Mouse (Mus musculus) embryonic facial prominence, embryonic 15.5 days (tissue): ENCODE measurements around the gene Hist1h2bj. TPM values are rescaled to one million over a fixed set of nuclear protein-coding genes. Genes with fewer than 3 reads are reported as not detected.
"Not testable (repeated sequence)": the region's sequence is repeated elsewhere in the genome, so short reads cannot be mapped to it uniquely, and the experiment has no call there.

Experiments
- ATAC-seq: fragments of 200-750 bp; cut with Nextera tagmentation; 2 replicates; pipeline ENCODE4 v1.8.0; 2017; ENCODE audit warnings: low read depth, moderate TSS enrichment; ENCODE audit not compliant: insufficient number of reproducible peaks, low FRiP score, low TSS enrichment
- H3K27ac ChIP-seq: fragments of 300-500 bp; sonication (generic); replicated peaks from 2 replicates; pipeline ENCODE4 v1.5.1; 2015; ENCODE audit warnings: mild to moderate bottlenecking, inconsistent platforms
- H3K27me3 ChIP-seq: fragments of 300-500 bp; sonication (generic); 2 replicates; pipeline ENCODE4 v1.6.1; 2015; ENCODE audit warnings: inconsistent platforms
- H3K36me3 ChIP-seq: fragments of 300-500 bp; sonication (generic); 2 replicates; pipeline ENCODE4 v1.6.1; 2015; ENCODE audit warnings: mild to moderate bottlenecking, inconsistent platforms
- H3K4me1 ChIP-seq: fragments of 300-500 bp; sonication (generic); 2 replicates; pipeline ENCODE4 v1.6.1; 2015; ENCODE audit warnings: inconsistent platforms
- H3K4me2 ChIP-seq: fragments of 300-500 bp; sonication (generic); replicated peaks from 2 replicates; pipeline ENCODE4 v1.6.1; 2015; ENCODE audit warnings: mild to moderate bottlenecking, inconsistent platforms
- H3K4me3 ChIP-seq: fragments of 300-500 bp; sonication (generic); replicated peaks from 2 replicates; pipeline ENCODE4 v1.5.1; 2015; ENCODE audit warnings: mild to moderate bottlenecking, inconsistent platforms
- H3K9ac ChIP-seq: fragments of 300-500 bp; sonication (generic); 2 replicates; pipeline ENCODE4 v1.6.1; 2015; ENCODE audit warnings: inconsistent platforms
- H3K9me3 ChIP-seq: fragments of 300-500 bp; sonication (generic); replicated peaks from 2 replicates; pipeline ENCODE4 v1.6.1; 2016; ENCODE audit warnings: inconsistent platforms
- WGBS: fragments of 180-500 bp; shearing (Covaris S2); methylation state at CpG from one replicate; pipeline ENCODE4 v1.1.7; 2015; 5-methylcytosine and 5-hydroxymethylcytosine counted together
- polyA plus RNA-seq: library from polyadenylated mRNA; unstranded; fragments of >200 nt; fragmentation: Nextera tagmentation; extraction: Ambion mirVana; gene quantifications from 2 replicates; pipeline ENCODE4 v1.2.1, GENCODE M21; 2015

The Hist1h2bj gene
- polyA plus RNA-seq, 1 experiment from 2014 or later, result 5.7 TPM

DNA sequence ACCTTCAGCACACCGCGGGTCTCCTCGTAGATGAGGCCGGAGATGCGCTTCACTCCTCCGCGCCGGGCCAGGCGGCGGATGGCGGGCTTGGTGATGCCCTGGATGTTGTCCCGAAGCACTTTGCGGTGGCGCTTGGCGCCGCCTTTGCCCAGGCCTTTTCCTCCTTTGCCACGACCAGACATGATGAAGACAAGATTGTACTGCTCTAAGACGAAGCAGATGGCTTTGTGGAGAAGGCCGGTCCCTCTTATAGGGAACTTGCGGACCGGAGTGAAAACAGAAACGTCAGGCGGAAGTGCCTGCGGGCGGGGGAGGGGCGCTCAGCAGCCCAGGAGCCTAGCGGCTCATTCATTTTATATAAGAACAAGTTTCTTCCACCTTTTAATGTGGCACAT, 1.9 kb upstream of the Hist1h2bj start, which contains the start of gene Hist1h4i:
TSS of gene Hist1h4i (minus strand) at position 221 of the 395 bp plus-strand sequence.
- WGBS, result 0% methylated on average over 25 of the region's 27 CpGs
- H3K27me3 ChIP-seq, H3K9me3 ChIP-seq, H3K36me3 ChIP-seq: not testable (repeated sequence)
- H3K4me2 ChIP-seq, result peak within 1 kb of the TSS; percentile 60
- peak within 1 kb of the TSS; percentile 94 for H3K27ac ChIP-seq
- H3K4me3 ChIP-seq, result peak within 1 kb of the TSS; percentile 48
- peaks cover 26% of the 10 kb centered on the region for H3K4me1 ChIP-seq
- peak; percentile 72 for ATAC-seq
- peak within 1 kb of the TSS; percentile 54 for H3K9ac ChIP-seq

GRCm38 (mm10) chr13:22041651-22042567, 1.1 kb upstream of the Hist1h2bj start:
- no peaks in the 10 kb centered on the region for H3K9me3 ChIP-seq
- H3K27ac ChIP-seq, result peak overlapping the region; percentile 94
- H3K4me1 ChIP-seq, result peaks cover 19% of the 10 kb centered on the region
- peak overlapping the region; percentile 60 for H3K4me2 ChIP-seq
- H3K36me3 ChIP-seq, result no peaks in the 10 kb centered on the region
- H3K9ac ChIP-seq, result peak overlapping the region; percentile 31; the same call in 1 of the 2 replicates
- ATAC-seq, result no peak
- H3K27me3 ChIP-seq, result no peaks in the 10 kb centered on the region
- 2% methylated on average over 13 of the region's 13 CpGs for WGBS
- H3K4me3 ChIP-seq, result peak overlapping the region; percentile 38

DNA sequence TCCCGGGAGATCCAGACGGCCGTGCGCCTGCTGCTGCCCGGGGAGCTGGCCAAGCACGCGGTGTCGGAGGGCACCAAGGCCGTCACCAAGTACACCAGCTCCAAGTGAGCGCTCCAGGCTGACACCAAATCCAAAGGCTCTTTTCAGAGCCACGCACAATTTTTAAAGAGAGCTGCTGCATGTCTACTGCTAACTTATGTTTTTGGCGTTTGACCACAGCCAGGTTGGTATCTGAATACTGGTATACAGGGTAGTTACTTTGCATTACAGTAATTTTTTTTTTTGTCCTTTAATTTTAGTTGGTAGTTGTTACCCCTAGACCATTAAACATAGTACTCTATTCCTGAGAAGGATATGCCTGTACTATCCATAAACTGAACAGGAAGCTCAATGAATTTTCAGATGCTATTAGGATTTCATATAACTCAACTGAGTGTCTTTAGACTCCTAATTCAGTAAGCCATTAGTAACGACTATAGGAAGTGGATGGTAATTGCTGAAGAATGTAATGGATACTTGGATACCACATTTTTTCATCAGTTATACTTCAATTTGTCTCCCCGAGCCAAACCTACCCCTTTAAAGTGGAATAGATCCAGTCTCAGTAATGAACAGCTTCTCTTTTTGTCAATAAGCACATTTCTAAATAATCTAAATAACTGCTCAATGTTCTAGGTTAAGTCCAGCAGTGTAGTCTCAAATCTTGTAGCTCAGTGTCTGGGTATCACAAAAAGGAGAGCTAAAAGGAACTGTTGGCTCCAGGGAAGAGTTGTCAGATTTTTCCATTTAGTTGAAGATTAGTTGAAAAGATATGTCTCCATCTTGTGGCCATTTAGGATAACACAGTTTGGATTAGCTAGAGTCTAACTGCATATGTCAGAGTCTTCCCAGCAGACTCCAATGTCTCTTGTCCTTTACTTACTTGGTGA, 753 bp downstream of the Hist1h2bj start:
- no peak for ATAC-seq
- Histone ChIP-seq H3K9me3 (no peaks in the 10 kb centered on the region), H3K4me1 (peaks cover 19% of the 10 kb centered on the region), H3K36me3 (no peaks in the 10 kb centered on the region), H3K4me2 (peak overlapping the region; percentile 60), H3K27ac (peak overlapping the region; percentile 87), H3K27me3 (no peaks in the 10 kb centered on the region), H3K9ac (0 out of 2 replicates have a peak overlapping the region, but pooled peaks have one; percentile 9), H3K4me3 (peak overlapping the region; percentile 39)
- under 1% methylated on average over 12 of the region's 14 CpGs for WGBS

- no peak overlapping the region for H3K4me3 ChIP-seq
Measured at GRCm38 (mm10) chr13:22044432-22045155, 1.6 kb downstream of the Hist1h2bj start.

DNA sequence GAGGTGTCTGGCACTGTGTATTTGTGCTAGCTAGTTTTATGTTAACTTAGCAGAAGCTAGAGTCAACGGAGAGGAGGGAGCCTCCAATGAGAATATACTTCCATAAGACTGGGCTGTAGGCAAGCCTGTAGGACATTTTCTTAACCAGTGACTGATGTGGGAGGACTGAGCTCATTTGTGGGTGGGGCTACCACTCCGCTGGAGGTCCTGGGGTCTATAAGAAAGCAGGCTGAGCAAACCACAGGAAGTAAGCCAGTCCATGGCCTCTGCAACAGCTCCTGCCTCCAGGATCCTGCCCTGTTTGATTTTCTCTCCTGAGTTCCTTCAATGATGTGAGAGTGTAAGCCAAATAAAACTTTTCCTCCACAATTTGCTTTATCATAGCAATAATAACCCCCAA, 2.3 kb downstream of the Hist1h2bj start:
- H3K36me3 ChIP-seq, result no peaks in the 10 kb centered on the region
- WGBS, result 60% methylated on average over 2 of the region's 2 CpGs
- no peaks in the 10 kb centered on the region for H3K27me3 ChIP-seq
- no peaks in the 10 kb centered on the region for H3K9me3 ChIP-seq
- no peak overlapping the region for H3K27ac ChIP-seq
- H3K4me2 ChIP-seq, result no peak overlapping the region
- no peak for ATAC-seq
- H3K9ac ChIP-seq, result no peak overlapping the region
- H3K4me3 ChIP-seq, result no peak overlapping the region
- H3K4me1 ChIP-seq, result peaks cover 16% of the 10 kb centered on the region

More at GRCm38 (mm10) chr13:22044432-22045155, 1.6 kb downstream of the Hist1h2bj start:
- no peaks in the 10 kb centered on the region for H3K36me3 ChIP-seq
- peak overlapping the region; percentile 60; the same call in 1 of the 2 replicates for H3K4me2 ChIP-seq
- H3K27ac ChIP-seq, result no peak overlapping the region
- H3K9ac ChIP-seq, result no peak overlapping the region
- WGBS, result 76% methylated on average over 6 of the region's 6 CpGs
- no peak for ATAC-seq
- H3K27me3 ChIP-seq, result no peaks in the 10 kb centered on the region
- H3K9me3 ChIP-seq, result no peaks in the 10 kb centered on the region
- peaks cover 19% of the 10 kb centered on the region for H3K4me1 ChIP-seq

DNA sequence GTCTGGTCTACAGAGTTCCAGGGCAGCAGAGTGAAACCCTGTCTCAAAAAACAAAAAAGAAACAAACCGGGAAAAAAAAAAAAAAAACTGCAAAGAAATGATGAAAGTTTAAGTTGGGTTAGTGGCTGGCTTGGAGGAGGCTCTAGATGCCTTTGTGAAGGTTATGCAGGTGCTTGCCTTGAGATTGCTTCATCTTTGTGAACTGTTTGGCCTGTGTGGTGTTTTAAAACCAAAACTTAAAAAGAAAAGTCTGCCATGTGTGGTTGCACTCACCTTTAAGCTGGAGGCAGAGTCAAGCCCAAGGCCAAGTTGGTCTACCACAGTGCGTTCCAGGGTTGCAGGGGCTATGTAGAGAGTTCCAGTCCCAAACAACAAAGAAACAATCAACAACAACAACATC, 6.0 kb downstream of the Hist1h2bj start:
- Histone ChIP-seq H3K4me3 (no peak overlapping the region), H3K27me3 (no peaks in the 10 kb centered on the region), H3K9me3 (no peaks in the 10 kb centered on the region), H3K27ac (no peak overlapping the region), H3K4me1 (peaks cover 6% of the 10 kb centered on the region; the same call in 1 of the 2 replicates), H3K36me3 (no peaks in the 10 kb centered on the region), H3K9ac (no peak overlapping the region), H3K4me2 (no peak overlapping the region)
- 71% methylated on average over 2 of the region's 2 CpGs for WGBS
- no peak for ATAC-seq

DNA sequence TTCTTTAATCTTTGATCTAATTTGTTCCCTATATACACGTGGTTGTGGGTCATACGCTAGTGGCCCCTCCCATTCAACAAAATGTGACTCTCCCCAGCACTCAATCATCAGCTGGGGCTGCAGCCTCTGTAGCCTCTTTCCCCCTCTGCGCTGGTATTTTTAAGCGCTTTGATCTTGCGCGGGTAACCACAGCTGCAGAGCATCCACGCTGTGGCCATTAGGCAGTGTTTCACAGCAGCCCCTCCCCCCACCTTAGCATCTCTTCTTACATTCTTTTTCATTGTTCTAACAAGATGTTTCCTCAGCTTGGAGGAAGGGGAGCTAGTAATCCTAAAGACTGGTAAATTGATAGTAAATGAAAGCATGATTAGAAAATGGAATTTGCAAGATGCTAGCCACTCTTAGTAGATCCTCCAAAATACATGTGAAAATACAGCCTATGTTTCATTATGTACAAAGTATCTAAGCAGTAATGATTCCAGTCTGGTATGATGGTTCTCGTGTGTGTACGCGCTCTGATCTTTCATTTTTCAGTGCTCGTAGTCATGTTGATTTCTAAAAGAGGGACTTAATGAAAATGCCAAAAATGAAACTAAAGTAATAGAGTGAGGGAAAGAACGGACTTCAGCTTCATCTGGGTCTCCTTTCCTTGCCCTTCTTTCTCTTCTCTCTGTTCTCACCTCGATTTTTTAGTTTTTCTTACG, 6.9 kb downstream of the Hist1h2bj start:
- under 1% methylated on average over 14 of the region's 14 CpGs for WGBS
- peaks cover 6% of the 10 kb centered on the region; the same call in 1 of the 2 replicates for H3K4me1 ChIP-seq
- no peak for ATAC-seq
- peak overlapping the region; percentile 67 for H3K4me2 ChIP-seq
- H3K4me3 ChIP-seq, result peak overlapping the region; percentile 57
- H3K36me3 ChIP-seq, result no peaks in the 10 kb centered on the region
- H3K9ac ChIP-seq, result no peak overlapping the region
- no peaks in the 10 kb centered on the region for H3K27me3 ChIP-seq
- H3K9me3 ChIP-seq, result no peaks in the 10 kb centered on the region
- H3K27ac ChIP-seq, result peak overlapping the region; percentile 92

GRCm38 (mm10) chr13:22050591-22051522, 7.8 kb downstream of the Hist1h2bj start:
- ATAC-seq, result peak; percentile 92
- Histone ChIP-seq H3K27me3 (no peaks in the 10 kb centered on the region), H3K9ac (peak overlapping the region; percentile 48), H3K36me3 (no peaks in the 10 kb centered on the region), H3K27ac (peak overlapping the region; percentile 92), H3K9me3 (no peaks in the 10 kb centered on the region), H3K4me2 (peak overlapping the region; percentile 67), H3K4me3 (peak overlapping the region; percentile 57), H3K4me1 (peaks cover 6% of the 10 kb centered on the region; the same call in 1 of the 2 replicates)
- under 1% methylated on average over 52 of the region's 52 CpGs for WGBS

- H3K9me3 ChIP-seq, result no peaks in the 10 kb centered on the region
- peaks cover 6% of the 10 kb centered on the region; the same call in 1 of the 2 replicates for H3K4me1 ChIP-seq
- peak overlapping the region; percentile 67 for H3K4me2 ChIP-seq
- 7% methylated on average over 5 of the region's 5 CpGs for WGBS
- H3K27me3 ChIP-seq, result no peaks in the 10 kb centered on the region
- peak overlapping the region; percentile 57 for H3K4me3 ChIP-seq
- H3K9ac ChIP-seq, result peak overlapping the region; percentile 48; the same call in 1 of the 2 replicates
- ATAC-seq, result no peak
- peak overlapping the region; percentile 92 for H3K27ac ChIP-seq
- no peaks in the 10 kb centered on the region for H3K36me3 ChIP-seq
Measured at GRCm38 (mm10) chr13:22051523-22051859, 8.5 kb downstream of the Hist1h2bj start.
